Mouse (Mus musculus): ENCODE results near the gene Gm5767. TPM values are rescaled to one million over a fixed set of nuclear protein-coding genes. Genes with fewer than 3 reads are reported as not detected.
"Not testable (repeated sequence)": the region's sequence is repeated elsewhere in the genome, so short reads cannot be mapped to it uniquely, and the experiment has no call there.

Gene Gm5767
- polyA plus RNA-seq, 1 experiment from 2014 or later, result not detected

DNA sequence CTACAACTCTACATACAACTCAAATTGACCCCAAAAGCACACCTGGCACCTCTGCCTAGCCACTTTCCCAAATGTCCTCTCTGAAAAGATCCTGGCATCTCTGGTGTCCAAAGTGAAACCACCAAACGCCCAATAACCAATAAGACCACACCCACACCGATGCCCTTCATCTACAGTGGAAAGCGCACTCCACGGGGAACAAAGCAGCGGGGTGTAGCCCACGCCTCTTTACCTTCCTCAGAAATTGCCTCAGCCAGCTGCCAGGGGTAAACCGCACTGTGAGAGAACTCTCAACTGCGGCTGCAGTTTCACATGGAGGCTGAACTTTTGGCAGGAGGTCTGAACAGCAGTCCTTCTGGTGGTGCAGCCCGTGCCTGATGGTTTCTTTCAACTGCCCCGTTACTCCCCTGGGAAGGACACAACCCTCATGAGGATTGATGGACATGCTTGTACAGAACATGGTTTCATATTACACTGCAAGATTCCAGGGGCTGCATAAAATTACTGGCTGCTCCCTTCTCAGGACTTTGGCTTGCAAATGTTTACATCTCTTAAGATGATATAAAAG, 35.0 kb downstream of the Gm5767 start:
- Histone ChIP-seq H3K9me3 (replicated peaks) (no peaks in the 10 kb centered on the region), H3K4me2 (no peak overlapping the region), H3K36me3 (peaks cover 53% of the 10 kb centered on the region), H3K4me3 (no peak overlapping the region), H3K27me3 (replicated peaks) (no peaks in the 10 kb centered on the region), H3K4me1 (replicated peaks) (peaks cover 38% of the 10 kb centered on the region), H3K9ac (no peak overlapping the region), H3K27ac (ENCODE audit: poor library complexity, severe bottlenecking) (no peak overlapping the region)
- ATAC-seq (ENCODE audit: insufficient number of reproducible peaks, low FRiP score), result no peak
- WGBS, result 82% methylated on average over 10 of the region's 10 CpGs

DNA sequence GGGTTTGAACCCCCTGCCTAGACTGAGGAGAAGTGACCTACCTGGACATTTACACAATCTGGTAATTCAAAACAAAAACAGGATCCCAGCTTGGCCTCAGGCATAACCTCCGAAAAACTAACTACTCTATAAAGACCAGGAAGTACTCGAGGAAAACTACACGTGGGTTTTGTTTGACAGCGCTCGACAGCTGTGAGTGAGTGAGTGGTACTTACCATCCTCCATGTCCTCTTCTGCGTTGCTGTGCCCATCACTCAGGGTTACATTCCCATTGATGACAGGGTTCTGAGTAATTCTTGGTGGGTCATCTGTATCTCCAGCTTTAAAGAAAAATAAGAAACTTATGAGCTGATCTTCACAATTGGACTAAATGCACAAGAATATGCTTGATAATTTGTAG, 35.7 kb downstream of the Gm5767 start:
- no peak overlapping the region for H3K27ac ChIP-seq (ENCODE audit: poor library complexity, severe bottlenecking)
- no peaks in the 10 kb centered on the region for H3K27me3 ChIP-seq (replicated peaks)
- peaks cover 46% of the 10 kb centered on the region for H3K36me3 ChIP-seq
- 68% methylated on average over 6 of the region's 6 CpGs for WGBS
- peaks cover 38% of the 10 kb centered on the region for H3K4me1 ChIP-seq (replicated peaks)
- H3K9me3 ChIP-seq (replicated peaks), result no peaks in the 10 kb centered on the region
- H3K4me3 ChIP-seq, result no peak overlapping the region
- no peak overlapping the region for H3K9ac ChIP-seq
- H3K4me2 ChIP-seq, result no peak overlapping the region
- no peak for ATAC-seq (ENCODE audit: insufficient number of reproducible peaks, low FRiP score)

DNA sequence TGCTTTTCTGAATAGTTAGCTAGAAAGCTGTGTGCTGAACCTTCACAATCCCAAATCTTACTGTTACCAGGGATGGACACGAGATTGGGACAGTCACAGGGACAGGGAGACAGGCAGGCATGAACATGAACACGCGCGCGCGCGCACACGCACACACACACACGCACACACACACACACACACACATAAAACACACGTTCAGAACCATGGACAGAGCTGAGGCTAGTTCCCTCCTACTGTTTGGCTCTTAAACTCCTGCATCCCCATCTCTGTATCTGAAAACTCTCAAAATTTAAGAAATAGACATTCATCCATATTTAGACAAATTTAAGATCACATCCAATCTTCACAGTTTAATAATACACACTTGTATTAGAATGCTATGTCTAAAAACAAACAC, 37.2 kb downstream of the Gm5767 start:
- H3K4me2 ChIP-seq, result no peak overlapping the region
- H3K9ac ChIP-seq, result no peak overlapping the region
- H3K4me3 ChIP-seq, result no peak overlapping the region
- peaks cover 32% of the 10 kb centered on the region for H3K36me3 ChIP-seq
- WGBS, result 95% methylated on average over 10 of the region's 10 CpGs
- H3K27me3 ChIP-seq (replicated peaks), result no peaks in the 10 kb centered on the region
- peaks cover 37% of the 10 kb centered on the region for H3K4me1 ChIP-seq (replicated peaks)
- no peak overlapping the region for H3K27ac ChIP-seq (ENCODE audit: poor library complexity, severe bottlenecking)
- no peak for ATAC-seq (ENCODE audit: insufficient number of reproducible peaks, low FRiP score)
- no peaks in the 10 kb centered on the region for H3K9me3 ChIP-seq (replicated peaks)

DNA sequence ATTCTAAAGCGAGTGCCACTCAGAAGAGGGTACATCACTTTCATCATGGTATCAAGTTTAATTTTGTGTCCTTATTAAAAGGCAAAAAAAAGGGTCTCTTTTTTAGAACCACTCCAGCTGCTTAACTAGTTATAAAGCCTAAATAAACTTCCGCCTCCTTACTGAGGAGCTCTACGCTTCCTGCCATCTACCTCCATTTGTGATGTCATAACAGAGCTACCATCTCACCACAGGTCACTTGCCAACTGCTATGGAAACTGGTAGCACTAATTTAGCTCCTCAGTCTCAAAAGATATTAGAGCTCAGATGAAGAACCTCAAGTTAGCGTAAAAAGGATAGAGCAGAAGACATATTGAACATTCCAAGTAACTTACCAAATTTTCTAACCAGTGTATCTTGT, 39.9 kb downstream of the Gm5767 start:
- 93% methylated on average over 4 of the region's 4 CpGs for WGBS

DNA sequence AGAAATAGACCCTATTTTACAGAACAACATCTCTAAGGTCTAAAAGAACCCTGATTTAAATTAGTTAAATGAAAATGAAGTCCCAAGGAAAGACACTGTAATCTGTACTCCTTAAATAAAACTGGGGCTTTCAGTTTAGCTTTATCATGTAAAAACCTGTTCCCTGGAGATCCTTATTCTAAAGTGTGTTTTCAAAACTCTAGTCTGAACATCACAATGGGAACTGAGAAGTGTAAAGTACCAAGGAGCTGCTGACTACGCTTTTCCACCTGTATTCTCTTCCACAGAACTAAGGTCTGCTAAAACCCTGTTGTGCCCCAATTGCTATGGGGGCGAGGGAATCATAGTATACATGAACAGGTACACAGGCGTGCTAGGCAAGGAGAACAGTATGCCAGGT, 43.5 kb downstream of the Gm5767 start:
- no peak for ATAC-seq (ENCODE audit: insufficient number of reproducible peaks, low FRiP score)

More for the DNA sequence above, 39.9 kb downstream of the Gm5767 start:
- Histone ChIP-seq H3K4me1 (replicated peaks) (peaks cover 32% of the 10 kb centered on the region), H3K9ac (no peak overlapping the region), H3K27ac (ENCODE audit: poor library complexity, severe bottlenecking) (no peak overlapping the region), H3K27me3 (replicated peaks) (no peaks in the 10 kb centered on the region), H3K4me3 (no peak overlapping the region), H3K36me3 (peaks cover 10% of the 10 kb centered on the region), H3K9me3 (replicated peaks) (no peaks in the 10 kb centered on the region), H3K4me2 (no peak overlapping the region)
- no peak for ATAC-seq (ENCODE audit: insufficient number of reproducible peaks, low FRiP score)

DNA sequence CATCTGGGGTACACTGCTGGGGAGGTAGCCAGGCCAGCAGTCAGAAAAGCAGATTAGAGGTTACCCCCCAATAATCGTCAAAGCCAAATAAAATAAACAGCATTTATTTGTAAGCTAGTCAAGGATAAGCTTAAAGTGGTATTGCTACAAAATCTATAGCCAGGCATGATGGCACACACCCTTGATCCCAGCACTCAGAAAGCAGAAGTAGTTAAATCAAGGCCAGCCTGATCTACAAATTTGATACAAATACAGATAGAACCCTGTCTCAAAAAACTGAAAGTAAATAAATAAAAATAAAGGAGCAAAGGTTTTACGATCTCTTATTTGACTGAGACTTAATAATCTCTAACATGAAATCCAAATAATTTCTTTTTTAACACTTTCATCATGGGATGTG, 45.2 kb downstream of the Gm5767 start:
- Histone ChIP-seq H3K36me3 (no peaks in the 10 kb centered on the region), H3K27ac (ENCODE audit: poor library complexity, severe bottlenecking) (0 out of 2 replicates have a peak overlapping the region, but pooled peaks have one; percentile 6), H3K9ac (no peak overlapping the region), H3K4me3 (no peak overlapping the region), H3K4me1 (replicated peaks) (peaks cover 31% of the 10 kb centered on the region), H3K4me2 (no peak overlapping the region), H3K27me3 (replicated peaks) (no peaks in the 10 kb centered on the region), H3K9me3 (replicated peaks) (no peaks in the 10 kb centered on the region)
- ATAC-seq (ENCODE audit: insufficient number of reproducible peaks, low FRiP score), result no peak
- WGBS, result 90% methylated on average over 2 of the region's 2 CpGs

More for the DNA sequence above, 43.5 kb downstream of the Gm5767 start:
- no peaks in the 10 kb centered on the region for H3K36me3 ChIP-seq
- no peak overlapping the region for H3K27ac ChIP-seq (ENCODE audit: poor library complexity, severe bottlenecking)
- no peak overlapping the region for H3K4me2 ChIP-seq
- H3K27me3 ChIP-seq (replicated peaks), result no peaks in the 10 kb centered on the region
- peaks cover 29% of the 10 kb centered on the region for H3K4me1 ChIP-seq (replicated peaks)
- H3K9ac ChIP-seq, result no peak overlapping the region
- WGBS, result 86% methylated on average over 3 of the region's 3 CpGs
- no peak overlapping the region for H3K4me3 ChIP-seq
- H3K9me3 ChIP-seq (replicated peaks), result no peaks in the 10 kb centered on the region

DNA sequence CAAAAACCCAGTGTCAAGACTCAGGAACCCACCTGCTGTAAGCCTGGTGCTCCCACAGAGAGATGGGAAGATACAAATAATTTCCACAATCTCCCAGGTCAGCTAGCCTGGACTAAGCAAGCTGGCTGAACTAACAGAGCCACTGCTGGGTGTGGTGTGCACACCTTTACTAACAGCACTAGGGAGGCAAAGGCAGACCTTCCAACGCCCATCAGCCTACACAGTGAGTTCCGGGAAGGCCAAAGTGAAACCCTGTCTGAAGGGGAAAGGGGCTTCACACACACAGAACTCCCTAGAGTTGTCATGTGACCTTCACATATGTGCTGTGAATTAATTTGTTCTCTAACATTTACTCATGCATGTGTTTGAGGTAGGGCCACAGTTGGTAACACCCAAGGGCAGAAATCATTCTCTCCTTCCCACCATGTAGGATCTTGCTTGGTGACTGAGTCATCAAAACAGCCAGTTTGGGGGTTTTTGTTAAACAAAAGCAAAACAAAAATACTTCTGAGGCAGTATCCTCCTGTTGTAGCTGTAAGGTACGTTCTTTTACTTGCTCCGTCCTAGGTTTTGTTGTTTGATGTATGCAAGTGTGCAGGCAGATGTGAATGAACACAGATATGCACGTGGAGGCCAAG, 47.7 kb downstream of the Gm5767 start:
- 89% methylated on average over 5 of the region's 5 CpGs for WGBS
- H3K4me1 ChIP-seq (replicated peaks), result peaks cover 38% of the 10 kb centered on the region

DNA sequence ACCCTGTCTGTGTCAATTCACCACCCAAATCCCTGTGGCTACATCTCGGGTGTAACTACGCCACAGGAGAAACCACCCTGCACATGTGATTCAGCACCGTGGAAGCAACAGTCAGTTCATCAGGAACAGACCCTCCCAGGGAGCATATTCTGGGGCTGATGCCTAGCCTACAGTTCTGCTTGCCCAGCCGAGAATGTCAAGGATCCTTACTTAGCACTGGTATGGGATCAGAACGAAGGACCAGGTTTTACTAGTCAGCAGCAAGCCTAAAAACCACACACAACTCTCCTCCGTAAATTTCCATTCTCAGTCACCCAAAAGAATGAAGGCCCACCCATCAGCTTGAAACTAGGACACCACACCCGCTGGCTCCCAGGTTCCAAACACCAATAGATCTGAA, 51.1 kb downstream of the Gm5767 start:
- H3K36me3 ChIP-seq, result no peaks in the 10 kb centered on the region
- H3K9ac ChIP-seq, result no peak overlapping the region
- H3K4me2 ChIP-seq, result no peak overlapping the region
- H3K27me3 ChIP-seq (replicated peaks), result no peaks in the 10 kb centered on the region
- H3K4me1 ChIP-seq (replicated peaks), result peaks cover 67% of the 10 kb centered on the region
- H3K27ac ChIP-seq (ENCODE audit: poor library complexity, severe bottlenecking), result no peak overlapping the region
- no peaks in the 10 kb centered on the region for H3K9me3 ChIP-seq (replicated peaks)
- H3K4me3 ChIP-seq, result no peak overlapping the region
- WGBS, result 85% methylated on average over 7 of the region's 7 CpGs
- ATAC-seq (ENCODE audit: insufficient number of reproducible peaks, low FRiP score), result no peak

More for the DNA sequence above, 47.7 kb downstream of the Gm5767 start:
- H3K4me2 ChIP-seq, result no peak overlapping the region
- no peaks in the 10 kb centered on the region for H3K9me3 ChIP-seq (replicated peaks)
- ATAC-seq (ENCODE audit: insufficient number of reproducible peaks, low FRiP score), result no peak
- no peak overlapping the region for H3K9ac ChIP-seq
- H3K36me3 ChIP-seq, result no peaks in the 10 kb centered on the region
- no peaks in the 10 kb centered on the region for H3K27me3 ChIP-seq (replicated peaks)
- no peak overlapping the region for H3K27ac ChIP-seq (ENCODE audit: poor library complexity, severe bottlenecking)
- H3K4me3 ChIP-seq, result no peak overlapping the region

DNA sequence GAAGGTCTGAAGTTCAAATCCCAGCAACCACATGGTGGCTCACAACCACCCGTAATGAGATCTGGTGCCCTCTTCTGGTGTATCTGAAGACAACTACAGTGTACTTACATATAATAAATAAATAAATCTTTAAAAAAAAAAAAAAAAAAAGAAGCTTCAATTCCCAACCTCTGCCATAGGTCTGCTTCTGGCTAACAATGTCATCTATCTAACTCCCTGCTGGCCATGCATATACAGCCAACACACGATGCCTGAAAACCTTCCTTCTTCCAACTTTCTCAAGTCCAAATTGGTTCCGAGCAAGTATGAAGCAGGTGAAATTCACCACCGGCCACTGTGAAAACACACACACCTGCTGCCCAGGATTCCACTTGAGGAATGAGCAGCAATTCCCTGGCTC, 51.9 kb downstream of the Gm5767 start:
- H3K27me3 ChIP-seq (replicated peaks); H3K4me2 ChIP-seq; ATAC-seq (ENCODE audit: insufficient number of reproducible peaks, low FRiP score); H3K4me3 ChIP-seq; H3K9me3 ChIP-seq (replicated peaks); H3K36me3 ChIP-seq; H3K27ac ChIP-seq (ENCODE audit: poor library complexity, severe bottlenecking); H3K9ac ChIP-seq: not testable (repeated sequence)
- H3K4me1 ChIP-seq (replicated peaks), result peaks cover 73% of the 10 kb centered on the region
- WGBS, result 94% methylated on average over 4 of the region's 4 CpGs

Other genes with a start within 250 kb of the Gm5767 start
- gene Mettl22, start 210.0 kb upstream of the Gm5767 start, polyA plus RNA-seq (2016; fragmentation: Nextera tagmentation; extraction: Ambion mirVana), result 35.2 and 35.6 TPM in 2 replicates
- 50.7 and 54.9 TPM in 2 replicates for gene Abat, start 167.3 kb upstream of the Gm5767 start, polyA plus RNA-seq (2016; fragmentation: Nextera tagmentation; extraction: Ambion mirVana)
- gene Pmm2, start 43.1 kb upstream of the Gm5767 start, polyA plus RNA-seq (2016; fragmentation: Nextera tagmentation; extraction: Ambion mirVana), result 43.1 and 43.3 TPM in 2 replicates
- gene Tmem186, start 43.1 kb upstream of the Gm5767 start, polyA plus RNA-seq (2016; fragmentation: Nextera tagmentation; extraction: Ambion mirVana), result 16.9 TPM in 2 replicates
- 95.8 and 102 TPM in 2 replicates for gene Carhsp1, start 8.6 kb upstream of the Gm5767 start, polyA plus RNA-seq (2016; fragmentation: Nextera tagmentation; extraction: Ambion mirVana)
- gene Usp7, start 111.5 kb downstream of the Gm5767 start, polyA plus RNA-seq (2016; fragmentation: Nextera tagmentation; extraction: Ambion mirVana), result 17.1 and 21.1 TPM in 2 replicates
- 24.1 and 25.9 TPM in 2 replicates for gene 1810013L24Rik, start 149.3 kb downstream of the Gm5767 start, polyA plus RNA-seq (2016; fragmentation: Nextera tagmentation; extraction: Ambion mirVana)

Measured in heart, embryonic 12.5 days (tissue).